Mouse (Mus musculus) CH12.LX (cell line): ENCODE measurements around the gene Hist1h3f. TPM values are rescaled to one million over a fixed set of nuclear protein-coding genes. Genes with fewer than 3 reads are reported as not detected.

Experiments
- DNase-seq: peaks from one replicate; pipeline ENCODE4 v3.0.0-alpha.2; 2013; ENCODE audit errors: extremely low read depth
- H3K27ac ChIP-seq: 2 replicates; pipeline ENCODE4 v1.5.1; 2012; ENCODE audit warnings: low read depth, mild to moderate bottlenecking, control low read depth, moderate library complexity; ENCODE audit not compliant: insufficient read depth
- H3K27me3 ChIP-seq: replicated peaks from 2 replicates; pipeline ENCODE3; 2012; ENCODE audit warnings: inconsistent platforms
- H3K36me3 ChIP-seq, 2 experiments: replicated peaks in 1 of 2; 2 replicates each; pipeline versions ENCODE3 to v1.6.1; 2012; ENCODE audit warnings: inconsistent platforms in 1 of 2, low read length in 1 of 2, mild to moderate bottlenecking in 1 of 2, mixed read lengths in 1 of 2, moderate library complexity in 1 of 2; ENCODE audit not compliant: control insufficient read depth in 1 of 2, insufficient read depth in 1 of 2
- H3K4me1 ChIP-seq, 2 experiments: 2 replicates each; pipeline ENCODE4 v1.6.1; 2012; ENCODE audit warnings: inconsistent platforms in 1 of 2, moderate library complexity in 1 of 2; ENCODE audit not compliant: insufficient read depth in 2 of 2, control insufficient read depth in 1 of 2
- H3K4me2 ChIP-seq: 2 replicates; pipeline ENCODE4 v1.6.1; 2012; ENCODE audit warnings: low read depth, mild to moderate bottlenecking, control low read depth; ENCODE audit not compliant: poor library complexity, insufficient read depth, severe bottlenecking
- H3K4me3 ChIP-seq, 3 experiments: fragments of 150-350 bp in 1 of 3; sonication (generic) in 1 of 3; replicated peaks in 1 of 3; 2 replicates each; pipeline versions ENCODE3 to v1.5.1; 2011 to 2012; ENCODE audit warnings: low read depth in 2 of 3, low read length in 2 of 3, mild to moderate bottlenecking in 2 of 3, moderate library complexity in 2 of 3, control low read depth in 1 of 3, improper control_type of control experiment in 1 of 3, inconsistent platforms in 1 of 3, mixed read lengths in 1 of 3; ENCODE audit not compliant: poor library complexity in 1 of 3
- H3K79me2 ChIP-seq: replicated peaks from 2 replicates; pipeline ENCODE4 v1.6.1; 2012; ENCODE audit warnings: mild to moderate bottlenecking, moderate library complexity; ENCODE audit not compliant: control insufficient read depth, poor library complexity, insufficient read depth, severe bottlenecking; ENCODE audit errors: extremely low read depth
- H3K9ac ChIP-seq: 2 replicates; pipeline ENCODE4 v1.6.1; 2012; ENCODE audit warnings: low read depth, mild to moderate bottlenecking, control low read depth, moderate library complexity; ENCODE audit not compliant: insufficient read depth
- H3K9me3 ChIP-seq: replicated peaks from 2 replicates; pipeline ENCODE3; 2012; ENCODE audit warnings: low read length, inconsistent platforms, mixed read lengths
- BHLHE40 ChIP-seq: IDR thresholded peaks from 2 replicates; pipeline ENCODE4 v1.6.1; 2011; ENCODE audit warnings: mild to moderate bottlenecking, low read depth, low read length, improper control_type of control experiment
- CHD1 ChIP-seq: IDR thresholded peaks from 2 replicates; pipeline ENCODE4 v1.6.1; 2012; ENCODE audit warnings: low read depth, low read length, improper control_type of control experiment, inconsistent platforms
- CHD2 ChIP-seq: IDR thresholded peaks from 2 replicates; pipeline ENCODE4 v1.6.1; 2011; ENCODE audit warnings: low read length, improper control_type of control experiment
- E2F4 ChIP-seq: IDR thresholded peaks from 2 replicates; pipeline ENCODE4 v1.6.1; 2011; ENCODE audit warnings: low read depth, low read length, improper control_type of control experiment; ENCODE audit not compliant: insufficient replicate concordance
- ELF1 ChIP-seq: IDR thresholded peaks from 2 replicates; pipeline ENCODE4 v1.6.1; 2014; ENCODE audit warnings: low read depth, mild to moderate bottlenecking, inconsistent platforms, low read length, improper control_type of control experiment
- EP300 ChIP-seq: IDR thresholded peaks from 2 replicates; pipeline ENCODE4 v1.6.1; 2011; ENCODE audit warnings: low read length, improper control_type of control experiment
- ETS1 ChIP-seq: conservative IDR thresholded peaks from 2 replicates; pipeline ENCODE4 v1.6.1; 2012; ENCODE audit warnings: low read depth, mild to moderate bottlenecking, inconsistent platforms, low read length, improper control_type of control experiment, moderate library complexity
- GABPA ChIP-seq: IDR thresholded peaks from 2 replicates; pipeline ENCODE4 v1.6.1; 2012; ENCODE audit warnings: low read depth, low read length, improper control_type of control experiment, inconsistent platforms; ENCODE audit not compliant: insufficient replicate concordance
- JUN ChIP-seq: IDR thresholded peaks from 2 replicates; pipeline ENCODE4 v1.6.1; 2011; ENCODE audit warnings: low read depth, mild to moderate bottlenecking, low read length, improper control_type of control experiment, moderate library complexity; ENCODE audit not compliant: insufficient read depth
- JUND ChIP-seq: conservative IDR thresholded peaks from 2 replicates; pipeline ENCODE4 v1.6.1; 2011; ENCODE audit warnings: low read depth, low read length, improper control_type of control experiment
- KAT2A ChIP-seq: IDR thresholded peaks from 2 replicates; pipeline ENCODE4 v1.6.1; 2012; ENCODE audit warnings: low read length, improper control_type of control experiment, inconsistent platforms; ENCODE audit not compliant: insufficient replicate concordance
- MAFK ChIP-seq: IDR thresholded peaks from 2 replicates; pipeline ENCODE4 v1.6.1; 2011; ENCODE audit warnings: low read length, improper control_type of control experiment; ENCODE audit not compliant: insufficient replicate concordance
- MAX ChIP-seq: IDR thresholded peaks from 2 replicates; pipeline ENCODE4 v1.6.1; 2011; ENCODE audit warnings: low read length, improper control_type of control experiment
- MEF2A ChIP-seq: IDR thresholded peaks from 2 replicates; pipeline ENCODE4 v1.6.1; 2014; ENCODE audit warnings: low read depth, mild to moderate bottlenecking, inconsistent platforms, low read length, improper control_type of control experiment, borderline replicate concordance
- MXI1 ChIP-seq: IDR thresholded peaks from 2 replicates; pipeline ENCODE4 v1.6.1; 2011; ENCODE audit warnings: mild to moderate bottlenecking, low read depth, low read length, improper control_type of control experiment
- MYC ChIP-seq: IDR thresholded peaks from 2 replicates; pipeline ENCODE4 v1.6.1; 2011; ENCODE audit warnings: low read depth, mild to moderate bottlenecking, improper control_type of control experiment, low read length
- NELFE ChIP-seq: IDR thresholded peaks from 2 replicates; pipeline ENCODE4 v1.6.1; 2011; ENCODE audit warnings: low read depth, low read length, improper control_type of control experiment
- NRF1 ChIP-seq: IDR thresholded peaks from 2 replicates; pipeline ENCODE4 v1.6.1; 2014; ENCODE audit warnings: low read depth, mild to moderate bottlenecking, inconsistent platforms, low read length, improper control_type of control experiment, moderate library complexity
- PAX5 ChIP-seq: IDR thresholded peaks from 2 replicates; pipeline ENCODE4 v1.6.1; 2012; ENCODE audit warnings: low read length, inconsistent platforms, mixed read lengths
- POLR2A ChIP-seq: IDR thresholded peaks from 2 replicates; pipeline ENCODE4 v1.6.1; 2011; ENCODE audit warnings: low read depth, mild to moderate bottlenecking, improper control_type of control experiment, low read length
- POLR2AphosphoS2 ChIP-seq: IDR thresholded peaks from 2 replicates; pipeline ENCODE4 v1.6.1; 2011; ENCODE audit warnings: low read depth, low read length, improper control_type of control experiment
- RCOR1 ChIP-seq: conservative IDR thresholded peaks from 2 replicates; pipeline ENCODE4 v1.6.1; 2012; ENCODE audit warnings: low read depth, mild to moderate bottlenecking, inconsistent platforms, low read length, improper control_type of control experiment
- SIN3A ChIP-seq: IDR thresholded peaks from 2 replicates; pipeline ENCODE4 v1.6.1; 2012; ENCODE audit warnings: low read length, improper control_type of control experiment, inconsistent platforms
- SMC3 ChIP-seq: IDR thresholded peaks from 2 replicates; pipeline ENCODE4 v1.6.1; 2011; ENCODE audit warnings: low read depth, low read length, improper control_type of control experiment
- TBP ChIP-seq: conservative IDR thresholded peaks from 2 replicates; pipeline ENCODE4 v1.6.1; 2011; ENCODE audit warnings: low read depth, low read length, improper control_type of control experiment
- TCF12 ChIP-seq: IDR thresholded peaks from 2 replicates; pipeline ENCODE4 v1.6.1; 2014; ENCODE audit warnings: low read depth, mild to moderate bottlenecking, inconsistent platforms, low read length, improper control_type of control experiment
- UBTF ChIP-seq: IDR thresholded peaks from 2 replicates; pipeline ENCODE4 v1.6.1; 2012; ENCODE audit warnings: low read depth, mild to moderate bottlenecking, inconsistent platforms, low read length, improper control_type of control experiment, moderate library complexity
- USF1 ChIP-seq: IDR thresholded peaks from 2 replicates; pipeline ENCODE4 v1.6.1; 2014; ENCODE audit warnings: low read depth, mild to moderate bottlenecking, inconsistent platforms, low read length, improper control_type of control experiment
- USF2 ChIP-seq: conservative IDR thresholded peaks from 2 replicates; pipeline ENCODE4 v1.6.1; 2011; ENCODE audit warnings: low read depth, low read length, improper control_type of control experiment
- ZC3H11A ChIP-seq: IDR thresholded peaks from 2 replicates; pipeline ENCODE4 v1.6.1; 2012; ENCODE audit warnings: low read depth, mild to moderate bottlenecking, inconsistent platforms, low read length, improper control_type of control experiment
- ZKSCAN1 ChIP-seq: IDR thresholded peaks from 2 replicates; pipeline ENCODE4 v1.6.1; 2012; ENCODE audit warnings: low read depth, inconsistent platforms, low read length, improper control_type of control experiment, borderline replicate concordance
- ZMIZ1 ChIP-seq: IDR thresholded peaks from 2 replicates; pipeline ENCODE4 v1.6.1; 2012; ENCODE audit warnings: low read depth, mild to moderate bottlenecking, inconsistent platforms, low read length, improper control_type of control experiment
- ZNF384 ChIP-seq: IDR thresholded peaks from 2 replicates; pipeline ENCODE4 v1.6.1; 2012; ENCODE audit warnings: low read depth, low read length, improper control_type of control experiment, inconsistent platforms
- dilution Hi-C: fragments of 300-500 bp; cut with MboI; formaldehyde crosslinking; loops from 2 replicates; pipeline ENCODE4 v1.14.3; 2020; ENCODE audit warnings: low sequenced_read_pairs; ENCODE audit not compliant: extremely low pct_unique_long_range_greater_than_20kb, extremely low pct_ligation_motif_present
- in situ Hi-C: fragments of 300-500 bp; cut with MboI; formaldehyde crosslinking; loops from 3 replicates; pipeline ENCODE4 v1.14.3; 2019; ENCODE audit warnings: low sequenced_read_pairs, low pct_ligation_motif_present, low pct_unique_long_range_greater_than_20kb, mixed read lengths
- polyA plus RNA-seq: library from polyadenylated mRNA; unstranded; fragments of >175 nt; gene quantifications from 2 replicates; pipeline ENCODE4 v1.2.1, GENCODE M21; 2012; ENCODE audit warnings: low read depth; ENCODE audit not compliant: insufficient read length
- total RNA-seq, 2 experiments: library from RNA; depleted of rRNA; stranded (reverse); fragments of 300-350 nt in 1 of 2; fragments of >200 nt in 1 of 2; gene quantifications; 2 replicates each; pipeline ENCODE4 v1.2.3; 2012 to 2014

Hist1h3f gene
- total and polyA plus RNA-seq, 3 experiments = 0.30 to 553 (median 8.0) TPM

DNA sequence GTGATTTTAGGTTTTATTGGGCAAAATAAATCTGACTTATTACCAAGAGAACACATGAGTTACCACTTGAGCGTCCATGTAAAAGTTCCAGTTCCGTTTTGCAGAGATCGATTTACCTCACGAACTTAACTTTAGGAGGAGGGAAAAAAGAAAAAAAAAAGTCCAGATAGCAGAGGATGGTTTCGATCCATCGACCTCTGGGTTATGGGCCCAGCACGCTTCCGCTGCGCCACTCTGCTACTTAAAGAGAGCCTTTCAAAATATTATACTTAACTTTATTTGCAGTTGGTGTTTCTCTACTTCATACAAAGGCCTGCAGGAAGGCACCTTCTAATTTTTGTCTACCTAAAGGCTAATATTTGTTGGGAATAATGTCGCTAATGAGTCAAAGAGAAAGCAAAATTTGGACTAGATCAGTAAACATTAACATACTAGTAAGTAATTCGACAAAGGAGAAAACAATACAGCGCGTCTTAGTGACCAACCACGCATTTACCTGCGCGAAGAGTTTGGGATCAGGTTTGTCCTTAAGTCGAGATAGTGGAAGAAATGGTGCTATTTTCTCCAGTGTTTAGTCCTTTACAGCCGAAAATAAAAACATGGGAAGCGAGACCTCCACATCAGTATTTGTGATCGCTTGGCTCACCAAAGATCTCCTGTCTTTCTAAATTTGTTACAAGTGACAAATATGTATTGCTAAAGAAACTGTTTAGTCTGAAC, 13.5 kb upstream of the Hist1h3f start (continued):
- TF ChIP-seq JUN (no peak), MEF2A (no peak; the same call in 1 of the 2 replicates), NELFE (no peak)

DNA sequence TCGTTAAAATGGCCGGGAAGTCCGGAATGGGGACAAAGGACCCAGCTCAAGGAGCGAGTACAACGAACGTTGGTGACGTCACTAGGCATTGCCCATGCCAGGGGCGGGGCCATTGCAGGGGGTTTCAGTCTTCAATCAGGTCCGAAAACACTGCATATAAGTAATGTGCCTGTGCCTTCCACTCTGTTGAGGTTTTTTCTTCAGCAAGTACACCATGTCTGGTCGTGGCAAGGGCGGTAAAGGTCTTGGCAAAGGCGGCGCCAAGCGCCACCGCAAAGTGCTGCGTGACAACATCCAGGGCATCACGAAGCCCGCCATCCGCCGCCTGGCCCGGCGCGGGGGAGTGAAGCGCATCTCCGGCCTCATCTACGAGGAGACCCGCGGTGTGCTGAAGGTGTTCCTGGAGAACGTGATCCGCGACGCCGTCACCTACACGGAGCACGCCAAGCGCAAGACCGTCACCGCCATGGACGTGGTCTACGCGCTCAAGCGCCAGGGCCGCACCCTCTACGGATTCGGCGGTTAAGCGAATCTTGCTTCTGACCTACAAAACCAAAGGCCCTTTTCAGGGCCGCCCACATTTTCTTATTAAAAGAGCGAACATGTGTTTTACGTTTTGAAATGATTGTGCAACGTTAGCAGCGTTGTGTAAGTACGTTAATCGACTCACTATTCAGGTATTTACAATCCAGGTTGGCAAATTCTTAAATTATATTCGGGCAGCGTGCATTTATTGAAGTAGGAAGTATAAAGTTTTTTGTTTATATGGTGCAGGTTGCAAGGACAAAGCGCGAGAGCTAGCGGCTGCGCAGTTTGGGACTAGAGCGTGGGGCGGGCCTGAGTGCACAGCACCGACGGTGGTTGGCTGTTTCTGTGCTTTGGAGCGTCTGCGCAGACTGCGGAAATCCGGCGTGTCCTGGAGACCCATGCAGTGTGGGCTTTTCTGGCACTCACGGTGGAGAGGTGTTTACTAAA, 12.7 kb upstream of the Hist1h3f start, which contains the start of gene Hist1h4h:
Hist1h4h (plus strand) TSS at position 150 of the 975 bp plus-strand sequence.
- dilution Hi-C loops = no loop called here
- H3K4me2 ChIP-seq = peak within 1 kb of the TSS; percentile 87
- peaks cover 7 to 28% of the 10 kb centered on the region in 2 experiments for H3K4me1 ChIP-seq
- in situ Hi-C loops = no loop called here
- H3K27ac ChIP-seq = peak within 1 kb of the TSS; percentile 74
- peak within 1 kb of the TSS; percentile 58 to 69 (median 67) for H3K4me3 ChIP-seq
- no peaks in the 10 kb centered on the region for H3K9me3 ChIP-seq
- DNase-seq = peak; percentile 97
- H3K27me3 ChIP-seq = no peaks in the 10 kb centered on the region
- no peaks in the 10 kb centered on the region for H3K79me2 ChIP-seq
- H3K9ac ChIP-seq = peak within 1 kb of the TSS; percentile 98
- H3K36me3 ChIP-seq = no peaks in the 10 kb centered on the region
- TF ChIP-seq TCF12 (peak; percentile 89), TBP (peak; percentile 99), KAT2A (0 out of 2 replicates have a peak, but pooled peaks have one; percentile 66), JUN (peak; percentile 60), SIN3A (peak; percentile 95), MEF2A (peak; percentile 60), MYC (peak; percentile 70), NRF1 (peak; percentile 87), BHLHE40 (peak; percentile 53), ELF1 (peak; percentile 94), MAFK (0 out of 2 replicates have a peak, but pooled peaks have one; percentile 58), EP300 (no peak), ZMIZ1 (peak; percentile 100), ZNF384 (peak; percentile 81), POLR2AphosphoS2 (peak; percentile 100), CHD2 (peak; percentile 89), GABPA (no peak; the same call in 1 of the 2 replicates), POLR2A (peak; percentile 97), CHD1 (peak; percentile 96), ZKSCAN1 (no peak), USF2 (peak; percentile 12; the same call in 1 of the 2 replicates), E2F4 (0 out of 2 replicates have a peak, but pooled peaks have one; percentile 71), PAX5 (no peak), ETS1 (peak; percentile 55), MAX (peak; percentile 90), USF1 (no peak), ZC3H11A (no peak), RCOR1 (peak; percentile 97), UBTF (no peak; the same call in 1 of the 2 replicates), MXI1 (peak; percentile 94), JUND (0 out of 2 replicates have a peak, but pooled peaks have one; percentile 20), SMC3 (no peak; the same call in 1 of the 2 replicates)
